Mouse (Mus musculus): ENCODE measurements around the gene Spg21. TPM values are rescaled to one million over a fixed set of nuclear protein-coding genes. Genes with fewer than 3 reads are reported as not detected.
A peak's percentile ranks its signal among the peaks of the same experiment; 100 is the strongest.

The Spg21 gene
- polyA plus RNA-seq, 1 experiment from 2014 or later: 144 TPM

DNA sequence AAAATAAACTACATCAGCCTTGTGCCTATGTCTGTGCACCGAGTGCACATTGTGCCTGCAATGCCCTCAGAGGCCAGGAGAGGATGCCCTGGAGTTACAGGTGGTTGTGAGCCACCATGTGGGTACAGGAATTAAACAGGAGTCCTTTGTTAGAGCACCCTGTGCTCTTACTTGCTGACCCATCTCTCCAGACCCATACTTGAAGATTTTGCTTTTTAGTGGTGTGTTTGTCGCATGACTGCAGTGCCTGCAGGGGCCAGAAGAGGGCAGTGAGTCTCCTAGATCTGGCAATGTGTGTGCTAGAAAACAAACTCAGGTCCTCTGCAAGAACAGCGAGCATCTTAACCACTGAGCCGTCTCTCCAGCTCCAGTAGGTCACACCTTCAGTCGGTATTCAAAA, 26.6 kb upstream of the Spg21 start:
- ATAC-seq (ENCODE audit: insufficient number of reproducible peaks, low FRiP score, low TSS enrichment, low read depth): no peak
- Histone ChIP-seq H3K4me1 (peaks cover 6% of the 10 kb centered on the region; the same call in 1 of the 2 replicates), H3K27ac (replicated peaks) (no peak overlapping the region), H3K27me3 (no peaks in the 10 kb centered on the region), H3K4me3 (replicated peaks) (no peak overlapping the region), H3K9ac (no peak overlapping the region), H3K9me3 (replicated peaks) (no peaks in the 10 kb centered on the region), H3K36me3 (0 out of 2 replicates have a peak, but pooled peaks cover 4% of the 10 kb centered on the region), H3K4me2 (replicated peaks) (no peak overlapping the region)
- WGBS: 60% methylated on average over 5 of the region's 5 CpGs

DNA sequence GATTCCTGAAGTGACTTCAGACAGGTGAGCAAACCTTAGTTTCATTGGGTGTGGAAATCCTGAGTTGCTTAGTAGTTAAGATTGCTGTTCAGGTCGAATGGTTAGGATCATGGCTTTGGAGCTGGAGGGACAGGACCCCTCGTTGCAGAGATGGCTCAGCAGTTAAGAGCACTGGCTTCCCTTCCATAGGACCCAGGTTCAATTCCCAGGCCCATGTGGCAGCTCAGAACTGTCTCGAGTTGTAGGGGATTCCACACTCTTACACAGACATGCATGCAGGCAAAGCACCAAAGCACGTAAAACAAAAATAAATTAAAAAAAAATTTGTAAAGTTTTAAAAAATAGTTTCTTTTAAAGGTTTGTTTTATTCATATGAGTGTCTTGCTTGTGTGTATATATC, 25.5 kb upstream of the Spg21 start:
- Histone ChIP-seq H3K4me3 (replicated peaks) (peak overlapping the region; percentile 100), H3K27ac (replicated peaks) (no peak overlapping the region), H3K36me3 (peaks cover 9% of the 10 kb centered on the region; the same call in 1 of the 2 replicates), H3K27me3 (no peaks in the 10 kb centered on the region), H3K4me1 (peaks cover 6% of the 10 kb centered on the region; the same call in 1 of the 2 replicates), H3K4me2 (replicated peaks) (no peak overlapping the region), H3K9me3 (replicated peaks) (no peaks in the 10 kb centered on the region), H3K9ac (no peak overlapping the region)
- WGBS: 71% methylated on average over 4 of the region's 4 CpGs
- ATAC-seq (ENCODE audit: insufficient number of reproducible peaks, low FRiP score, low TSS enrichment, low read depth): no peak

DNA sequence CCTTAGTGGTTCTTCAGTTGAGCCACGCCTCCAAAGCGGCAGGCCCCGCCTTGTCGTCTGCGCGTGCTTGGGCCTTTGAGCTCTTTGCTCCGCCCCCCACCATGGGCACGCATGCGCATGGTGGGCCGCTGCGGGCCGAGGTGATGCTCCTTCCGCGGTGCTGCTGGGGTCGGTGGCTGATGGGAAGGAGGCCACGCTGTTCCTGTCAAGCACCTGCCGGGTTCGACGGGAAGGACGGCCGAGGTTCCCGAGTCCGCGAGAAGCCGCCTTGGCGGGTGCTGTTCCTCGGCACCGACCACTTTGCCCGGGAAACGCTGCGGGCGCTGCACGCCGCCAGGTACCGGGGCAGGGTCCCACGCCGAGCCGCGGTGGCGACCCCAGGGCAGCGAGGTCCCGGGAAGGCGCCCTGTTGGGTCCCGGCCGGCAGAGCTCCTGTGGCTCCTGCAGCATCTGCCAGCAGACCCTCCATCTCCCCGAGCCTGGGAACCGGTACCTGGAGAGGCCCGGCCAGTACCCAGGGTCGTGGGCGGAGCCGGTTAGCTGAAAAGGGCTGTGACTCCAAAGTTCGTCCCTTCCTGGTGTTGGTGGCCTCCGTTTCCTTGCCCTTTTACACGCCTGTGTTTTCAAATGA, 25.0 kb upstream of the Spg21 start, which contains the start of gene Mtfmt:
Mtfmt (plus strand) TSS at position 112 of the 631 bp plus-strand sequence.
- Histone ChIP-seq H3K4me1 (peaks cover 6% of the 10 kb centered on the region; the same call in 1 of the 2 replicates), H3K4me2 (replicated peaks) (peak within 1 kb of the TSS; percentile 66), H3K9ac (peak within 1 kb of the TSS; percentile 87), H3K27me3 (no peaks in the 10 kb centered on the region), H3K36me3 (peaks cover 15% of the 10 kb centered on the region; the same call in 1 of the 2 replicates), H3K4me3 (replicated peaks) (peak within 1 kb of the TSS; percentile 100), H3K9me3 (replicated peaks) (no peaks in the 10 kb centered on the region), H3K27ac (replicated peaks) (peak within 1 kb of the TSS; percentile 30; the same call in 1 of the 2 replicates)
- peak; percentile 89 for ATAC-seq (ENCODE audit: insufficient number of reproducible peaks, low FRiP score, low TSS enrichment, low read depth)
- under 1% methylated on average over 54 of the region's 54 CpGs for WGBS

DNA sequence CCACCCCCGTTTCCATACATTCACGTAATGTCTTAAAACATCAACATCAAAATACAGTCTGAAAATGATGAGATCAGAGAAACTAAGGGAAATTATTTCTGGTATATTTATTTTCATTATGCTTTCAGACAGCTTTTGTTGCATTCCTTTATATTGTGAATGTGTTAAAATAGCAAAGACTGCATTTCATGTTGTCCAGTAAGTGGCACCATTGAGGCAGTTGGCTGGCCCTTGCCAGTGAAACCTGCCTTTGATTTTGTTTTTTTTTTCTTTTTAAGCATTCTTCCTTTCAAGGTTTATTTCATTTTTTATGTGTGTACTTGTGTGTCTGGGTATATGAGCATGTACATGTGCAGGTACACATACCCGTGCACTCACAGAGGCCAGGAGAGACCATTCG, 16.1 kb upstream of the Spg21 start:
- ATAC-seq (ENCODE audit: insufficient number of reproducible peaks, low FRiP score, low TSS enrichment, low read depth): no peak
- Histone ChIP-seq H3K9me3 (replicated peaks) (no peaks in the 10 kb centered on the region), H3K4me2 (replicated peaks) (no peak overlapping the region), H3K4me3 (replicated peaks) (no peak overlapping the region), H3K36me3 (peaks cover 71% of the 10 kb centered on the region), H3K4me1 (no peaks in the 10 kb centered on the region), H3K27ac (replicated peaks) (no peak overlapping the region), H3K27me3 (no peaks in the 10 kb centered on the region), H3K9ac (no peak overlapping the region)
- 91% methylated on average over 4 of the region's 4 CpGs for WGBS

DNA sequence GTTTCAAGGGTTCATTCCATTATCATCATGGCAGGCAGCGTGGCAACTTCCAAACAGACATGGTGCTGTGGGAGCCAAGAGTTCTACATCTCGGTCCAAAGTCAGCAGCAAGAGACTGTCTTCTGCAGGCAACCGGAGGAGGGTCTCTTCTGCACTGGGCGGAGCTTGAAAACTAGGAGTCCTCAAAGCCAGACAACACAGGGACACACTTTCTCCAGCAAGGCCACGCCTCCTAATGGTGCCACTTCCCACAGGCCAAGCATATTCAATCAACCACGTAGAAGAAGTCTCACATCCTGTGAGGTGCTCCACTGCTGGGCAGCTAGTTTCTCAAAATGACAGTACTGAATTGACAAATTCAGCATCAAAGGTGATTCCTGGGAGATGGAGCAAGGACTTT, 12.8 kb upstream of the Spg21 start:
- 85% methylated on average over 6 of the region's 6 CpGs for WGBS
- Histone ChIP-seq H3K27me3 (no peaks in the 10 kb centered on the region), H3K4me2 (replicated peaks) (no peak overlapping the region), H3K27ac (replicated peaks) (no peak overlapping the region), H3K4me3 (replicated peaks) (no peak overlapping the region), H3K9me3 (replicated peaks) (no peaks in the 10 kb centered on the region), H3K36me3 (peaks cover 74% of the 10 kb centered on the region), H3K9ac (no peak overlapping the region), H3K4me1 (no peaks in the 10 kb centered on the region)
- no peak for ATAC-seq (ENCODE audit: insufficient number of reproducible peaks, low FRiP score, low TSS enrichment, low read depth)

DNA sequence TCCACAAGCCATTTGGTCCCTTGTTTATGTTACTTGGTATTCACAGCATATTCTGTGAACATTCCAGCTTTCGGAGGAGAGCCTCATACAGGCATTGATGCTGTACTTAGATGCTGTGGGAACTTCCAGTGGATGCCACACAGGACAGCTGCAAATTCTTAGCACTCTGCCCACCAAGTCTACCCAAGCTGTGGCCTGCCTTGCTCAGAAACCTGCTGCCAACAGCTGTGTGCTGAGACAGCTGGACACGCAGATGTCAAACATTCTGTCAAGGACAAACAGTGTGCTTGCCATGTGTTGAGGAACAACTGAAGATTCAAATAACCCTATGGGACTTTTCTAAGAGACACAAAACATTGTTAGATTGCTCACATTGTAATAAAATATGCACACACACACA, 1.8 kb upstream of the Spg21 start:
- Histone ChIP-seq H3K4me1 (peaks cover 16% of the 10 kb centered on the region), H3K9ac (no peak overlapping the region), H3K27me3 (no peaks in the 10 kb centered on the region), H3K9me3 (replicated peaks) (no peaks in the 10 kb centered on the region), H3K36me3 (no peaks in the 10 kb centered on the region), H3K4me2 (replicated peaks) (no peak overlapping the region), H3K27ac (replicated peaks) (no peak overlapping the region), H3K4me3 (replicated peaks) (no peak overlapping the region)
- peak; percentile 37; the same call in 1 of the 2 replicates for ATAC-seq (ENCODE audit: insufficient number of reproducible peaks, low FRiP score, low TSS enrichment, low read depth)
- WGBS: 74% methylated on average over 2 of the region's 2 CpGs

DNA sequence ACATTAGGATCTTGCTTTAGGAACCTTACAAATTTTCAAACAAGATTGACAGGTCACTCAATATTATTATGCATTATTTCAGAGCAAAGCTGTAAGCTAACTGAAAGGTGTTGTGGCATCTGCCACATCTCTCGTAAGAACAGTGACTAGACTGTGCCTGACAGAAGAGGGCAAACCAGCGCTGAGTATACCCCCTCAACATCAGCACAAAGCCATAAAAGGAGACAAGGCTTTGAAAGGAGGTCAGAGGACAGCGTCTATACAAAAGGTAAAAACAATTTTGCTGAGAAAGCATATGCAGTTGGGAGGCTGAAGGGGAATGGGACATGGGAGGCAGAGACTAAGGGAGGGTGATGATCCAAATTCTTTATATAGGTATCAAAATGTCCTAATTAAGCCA, 549 bp upstream of the Spg21 start:
- Histone ChIP-seq H3K4me2 (replicated peaks) (peak overlapping the region; percentile 65), H3K9me3 (replicated peaks) (no peaks in the 10 kb centered on the region), H3K27me3 (no peaks in the 10 kb centered on the region), H3K36me3 (peaks cover 2% of the 10 kb centered on the region; the same call in 1 of the 2 replicates), H3K4me1 (peaks cover 16% of the 10 kb centered on the region), H3K4me3 (replicated peaks) (peak overlapping the region; percentile 94), H3K9ac (no peak overlapping the region), H3K27ac (replicated peaks) (peak overlapping the region; percentile 85; the same call in 1 of the 2 replicates)
- ATAC-seq (ENCODE audit: insufficient number of reproducible peaks, low FRiP score, low TSS enrichment, low read depth): no peak
- 70% methylated on average over 3 of the region's 3 CpGs for WGBS

DNA sequence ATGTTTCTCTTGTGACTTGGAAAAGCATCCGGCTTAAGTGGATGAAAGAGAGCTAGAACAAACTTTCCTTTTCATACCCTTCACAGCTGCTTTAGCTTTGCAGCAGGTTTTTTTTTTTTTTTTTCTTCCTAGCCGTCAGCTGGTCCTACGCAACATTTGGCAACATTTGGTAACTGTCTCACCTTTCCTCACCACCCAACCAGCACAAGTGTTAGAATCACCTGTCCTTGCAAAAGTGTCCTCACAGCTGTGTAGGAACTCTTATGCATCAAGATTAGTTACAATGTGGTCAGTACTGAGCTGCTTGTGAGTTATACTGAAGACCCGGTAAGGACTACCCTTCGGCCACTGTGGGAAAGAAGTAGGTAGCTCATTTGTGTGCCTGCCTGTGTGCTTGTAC, 1.8 kb downstream of the Spg21 start:
- 65% methylated on average over 5 of the region's 5 CpGs for WGBS
- H3K4me3 ChIP-seq (replicated peaks): no peak overlapping the region
- H3K27ac ChIP-seq (replicated peaks): no peak overlapping the region
- H3K27me3 ChIP-seq: no peaks in the 10 kb centered on the region
- H3K4me1 ChIP-seq: peaks cover 16% of the 10 kb centered on the region
- ATAC-seq (ENCODE audit: insufficient number of reproducible peaks, low FRiP score, low TSS enrichment, low read depth): no peak
- H3K4me2 ChIP-seq (replicated peaks): no peak overlapping the region
- H3K9me3 ChIP-seq (replicated peaks): no peaks in the 10 kb centered on the region
- H3K9ac ChIP-seq: no peak overlapping the region
- peaks cover 20% of the 10 kb centered on the region; the same call in 1 of the 2 replicates for H3K36me3 ChIP-seq

DNA sequence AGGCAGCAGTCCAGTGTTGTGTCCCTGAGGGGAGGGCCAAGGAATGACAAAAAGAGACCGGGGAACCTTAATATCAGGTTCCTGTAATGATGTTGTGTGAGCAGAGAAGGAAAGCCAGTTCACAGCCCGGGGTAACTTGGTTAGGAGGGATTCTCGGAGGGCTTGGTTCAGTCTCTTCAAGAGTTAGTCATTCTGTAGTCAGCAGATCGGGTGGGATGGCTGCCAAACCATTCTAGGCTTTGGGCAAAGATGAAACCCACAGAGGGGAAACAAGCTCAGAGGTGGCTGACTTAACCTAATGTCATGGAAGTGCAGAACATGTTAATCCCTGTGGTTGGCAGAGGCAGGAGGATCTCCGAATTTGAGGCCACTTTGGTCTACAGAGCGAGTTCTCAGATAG, 3.4 kb downstream of the Spg21 start:
- WGBS: 86% methylated on average over 6 of the region's 6 CpGs
- H3K36me3 ChIP-seq: peaks cover 25% of the 10 kb centered on the region; the same call in 1 of the 2 replicates
- H3K27me3 ChIP-seq: no peaks in the 10 kb centered on the region
- ATAC-seq (ENCODE audit: insufficient number of reproducible peaks, low FRiP score, low TSS enrichment, low read depth): no peak
- peaks cover 19% of the 10 kb centered on the region for H3K4me1 ChIP-seq
- no peak overlapping the region for H3K4me3 ChIP-seq (replicated peaks)
- no peak overlapping the region for H3K4me2 ChIP-seq (replicated peaks)
- H3K27ac ChIP-seq (replicated peaks): no peak overlapping the region
- H3K9ac ChIP-seq: no peak overlapping the region
- H3K9me3 ChIP-seq (replicated peaks): no peaks in the 10 kb centered on the region

DNA sequence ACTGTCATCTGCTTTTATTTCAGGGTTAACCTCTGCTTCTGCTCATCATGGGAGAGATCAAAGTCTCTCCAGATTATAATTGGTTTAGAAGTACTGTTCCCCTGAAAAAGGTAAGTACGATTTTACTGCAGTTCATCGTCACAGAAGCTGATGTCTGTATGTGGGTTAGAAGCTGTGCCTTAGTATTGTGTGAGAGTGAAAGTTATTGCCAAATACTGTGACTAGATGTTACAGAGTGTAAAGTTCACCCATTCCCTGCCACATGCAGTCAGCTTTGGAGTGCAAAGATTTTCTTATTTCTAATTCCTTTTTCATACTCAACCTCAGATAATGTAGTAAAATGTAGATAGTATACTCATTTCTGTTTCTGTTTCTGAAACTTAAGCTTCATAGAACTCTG, 4.5 kb downstream of the Spg21 start:
- no peaks in the 10 kb centered on the region for H3K9me3 ChIP-seq (replicated peaks)
- H3K4me2 ChIP-seq (replicated peaks): no peak overlapping the region
- 95% methylated on average over 2 of the region's 2 CpGs for WGBS
- no peak overlapping the region for H3K4me3 ChIP-seq (replicated peaks)
- H3K9ac ChIP-seq: no peak overlapping the region
- H3K27ac ChIP-seq (replicated peaks): no peak overlapping the region
- no peaks in the 10 kb centered on the region for H3K27me3 ChIP-seq
- H3K4me1 ChIP-seq: peaks cover 19% of the 10 kb centered on the region
- H3K36me3 ChIP-seq: peaks cover 35% of the 10 kb centered on the region; the same call in 1 of the 2 replicates
- ATAC-seq (ENCODE audit: insufficient number of reproducible peaks, low FRiP score, low TSS enrichment, low read depth): no peak

DNA sequence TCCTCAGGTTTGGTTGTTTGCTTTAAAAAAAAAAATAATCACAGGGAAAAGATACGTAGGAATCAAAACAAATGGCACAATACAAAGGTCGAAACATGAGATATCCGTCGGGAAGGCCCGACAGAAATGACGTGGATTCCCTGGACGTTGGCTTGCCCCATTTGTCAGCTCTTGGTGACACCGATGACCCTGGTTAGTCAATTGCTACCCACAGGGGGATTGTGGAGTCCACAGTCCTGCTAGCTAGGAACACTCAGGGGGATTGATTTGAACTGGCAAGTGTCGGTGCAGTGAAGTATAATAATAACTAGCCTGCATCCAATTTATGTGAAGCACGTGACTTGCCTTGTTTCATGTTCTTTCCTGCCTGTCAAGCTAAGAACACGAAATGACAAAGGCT, 6.9 kb downstream of the Spg21 start:
- Histone ChIP-seq H3K27ac (replicated peaks) (no peak overlapping the region; the same call in 1 of the 2 replicates), H3K9ac (no peak overlapping the region), H3K9me3 (replicated peaks) (no peaks in the 10 kb centered on the region), H3K4me1 (peaks cover 7% of the 10 kb centered on the region; the same call in 1 of the 2 replicates), H3K36me3 (peaks cover 42% of the 10 kb centered on the region; the same call in 1 of the 2 replicates), H3K4me3 (replicated peaks) (no peak overlapping the region), H3K27me3 (no peaks in the 10 kb centered on the region), H3K4me2 (replicated peaks) (no peak overlapping the region)
- no peak for ATAC-seq (ENCODE audit: insufficient number of reproducible peaks, low FRiP score, low TSS enrichment, low read depth)
- 27% methylated on average over 11 of the region's 11 CpGs for WGBS

DNA sequence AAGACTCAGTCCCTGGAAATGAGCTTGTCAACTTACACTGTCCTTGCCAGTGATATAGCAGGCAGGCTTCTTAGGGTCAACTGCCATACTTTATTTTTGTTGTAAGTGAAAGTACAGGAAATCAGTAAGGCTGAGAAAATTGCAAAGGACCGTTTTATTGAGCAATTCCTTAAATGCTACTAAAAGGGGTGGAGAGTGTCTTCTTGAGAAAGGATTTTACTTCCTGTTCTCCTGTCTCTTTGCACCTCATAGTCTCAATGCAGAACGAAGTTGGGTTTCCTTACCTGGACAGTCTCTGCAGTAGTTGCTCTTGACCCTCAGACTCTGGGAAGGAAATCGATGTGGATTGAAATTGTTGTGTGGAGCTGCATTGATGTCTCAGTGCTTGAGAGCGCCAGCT, 12.0 kb downstream of the Spg21 start:
- Histone ChIP-seq H3K4me2 (replicated peaks) (no peak overlapping the region), H3K4me1 (0 out of 2 replicates have a peak, but pooled peaks cover 3% of the 10 kb centered on the region), H3K4me3 (replicated peaks) (no peak overlapping the region), H3K36me3 (peaks cover 62% of the 10 kb centered on the region), H3K9ac (no peak overlapping the region), H3K27ac (replicated peaks) (no peak overlapping the region), H3K9me3 (replicated peaks) (no peaks in the 10 kb centered on the region), H3K27me3 (no peaks in the 10 kb centered on the region)
- no peak for ATAC-seq (ENCODE audit: insufficient number of reproducible peaks, low FRiP score, low TSS enrichment, low read depth)
- 86% methylated on average over 4 of the region's 4 CpGs for WGBS
